Mouse (Mus musculus) small intestine, adult 2 months (tissue): ENCODE measurements at regions not wholly inside any gene's neighbourhood (a gene's known extent, or its start where the extent isn't known, plus 50 kb on each side); places are given as distances from the start of the nearest gene placed in this dataset.

ENCODE experiments used
- H3K27ac ChIP-seq: fragments of 200-500 bp; 2 replicates; pipeline ENCODE4 v1.5.1; 2012; ENCODE audit warnings: low read depth, low read length, control low read depth, inconsistent platforms; ENCODE audit not compliant: insufficient read depth
- H3K27me3 ChIP-seq: fragments of 200-500 bp; 2 replicates; pipeline ENCODE4 v1.6.1; 2012; ENCODE audit warnings: mild to moderate bottlenecking, moderate library complexity, low read length, inconsistent platforms; ENCODE audit not compliant: control insufficient read depth, insufficient read depth
- H3K36me3 ChIP-seq: fragments of 200-500 bp; 2 replicates; pipeline ENCODE4 v1.6.1; 2012; ENCODE audit warnings: mild to moderate bottlenecking, low read length, control low read depth, inconsistent platforms; ENCODE audit not compliant: control insufficient read depth, insufficient read depth
- H3K4me1 ChIP-seq: fragments of 200-500 bp; 2 replicates; pipeline ENCODE4 v1.6.1; 2012; ENCODE audit warnings: low read length, inconsistent platforms, mixed read lengths; ENCODE audit not compliant: control insufficient read depth, insufficient read depth, insufficient read length
- H3K4me3 ChIP-seq: fragments of 200-500 bp; 2 replicates; pipeline ENCODE4 v1.5.1; 2012; ENCODE audit warnings: low read depth, mild to moderate bottlenecking, control low read depth, inconsistent platforms, low read length, moderate library complexity
- CTCF ChIP-seq: fragments of 200-500 bp; IDR thresholded peaks from 2 replicates; pipeline ENCODE4 v1.5.1; 2012; ENCODE audit warnings: low read depth, mild to moderate bottlenecking, control low read depth, inconsistent platforms, low read length, moderate library complexity, mixed read lengths; ENCODE audit not compliant: insufficient replicate concordance, insufficient read length; ENCODE audit errors: extremely low read depth
- POLR2A ChIP-seq: fragments of 200-500 bp; IDR thresholded peaks from 2 replicates; pipeline ENCODE4 v1.6.1; 2012; ENCODE audit warnings: low read depth, mild to moderate bottlenecking, control low read depth, inconsistent platforms, low read length, moderate library complexity
- WGBS: fragments of 180-500 bp; shearing (Covaris S2); methylation state at CpG from one replicate; pipeline ENCODE4 v1.1.7; 2018; 5-methylcytosine and 5-hydroxymethylcytosine counted together

- no peak for TF ChIP-seq CTCF
- TF ChIP-seq POLR2A = no peak
- H3K4me3 ChIP-seq = no peak overlapping the region
- WGBS = 67% methylated on average over 9 of the region's 9 CpGs
- no peaks in the 10 kb centered on the region for H3K27me3 ChIP-seq
- H3K27ac ChIP-seq = no peak overlapping the region
- no peaks in the 10 kb centered on the region for H3K36me3 ChIP-seq
- H3K4me1 ChIP-seq = no peaks in the 10 kb centered on the region
Measured at GRCm38 (mm10) chr12:26115339-26115912, 299.6 kb downstream of the Rnf144a start.

- Histone ChIP-seq H3K27ac (no peak overlapping the region), H3K36me3 (no peaks in the 10 kb centered on the region), H3K27me3 (no peaks in the 10 kb centered on the region), H3K4me1 (no peaks in the 10 kb centered on the region), H3K4me3 (no peak overlapping the region)
- TF ChIP-seq POLR2A (no peak), CTCF (no peak)
- WGBS = 50% methylated on average over 8 of the region's 8 CpGs
Measured at GRCm38 (mm10) chr12:26112166-26113019, 302.7 kb downstream of the Rnf144a start.

- H3K4me1 ChIP-seq = no peaks in the 10 kb centered on the region
- H3K27ac ChIP-seq = no peak overlapping the region
- H3K27me3 ChIP-seq = no peaks in the 10 kb centered on the region
- WGBS = 91% methylated on average over 6 of the region's 6 CpGs
- H3K36me3 ChIP-seq = no peaks in the 10 kb centered on the region
- TF ChIP-seq CTCF = no peak
- TF ChIP-seq POLR2A = no peak
- no peak overlapping the region for H3K4me3 ChIP-seq
Measured at GRCm38 (mm10) chr12:26109866-26110265, 305.2 kb downstream of the Rnf144a start.

GRCm38 (mm10) chr12:26104372-26104771 lies 310.7 kb downstream of the Rnf144a start:
- no peak overlapping the region for H3K4me3 ChIP-seq
- WGBS = 71% methylated on average over 3 of the region's 3 CpGs
- no peak overlapping the region for H3K27ac ChIP-seq
- H3K36me3 ChIP-seq = no peaks in the 10 kb centered on the region
- no peaks in the 10 kb centered on the region for H3K4me1 ChIP-seq
- TF ChIP-seq POLR2A = no peak
- no peak for TF ChIP-seq CTCF
- H3K27me3 ChIP-seq = no peaks in the 10 kb centered on the region

GRCm38 (mm10) chr12:26102384-26102783 lies 312.7 kb downstream of the Rnf144a start:
- TF ChIP-seq CTCF (no peak), POLR2A (no peak)
- H3K27me3 ChIP-seq = no peaks in the 10 kb centered on the region
- 88% methylated on average over 4 of the region's 4 CpGs for WGBS
- no peaks in the 10 kb centered on the region for H3K4me1 ChIP-seq
- no peaks in the 10 kb centered on the region for H3K36me3 ChIP-seq
- no peak overlapping the region for H3K4me3 ChIP-seq
- H3K27ac ChIP-seq = no peak overlapping the region

GRCm38 (mm10) chr12:26100140-26100539 lies 314.9 kb downstream of the Rnf144a start:
- TF ChIP-seq POLR2A (no peak), CTCF (no peak)
- no peak overlapping the region for H3K4me3 ChIP-seq
- WGBS = 69% methylated on average over 2 of the region's 2 CpGs
- H3K36me3 ChIP-seq = no peaks in the 10 kb centered on the region
- H3K4me1 ChIP-seq = no peaks in the 10 kb centered on the region
- H3K27ac ChIP-seq = no peak overlapping the region
- H3K27me3 ChIP-seq = no peaks in the 10 kb centered on the region

GRCm38 (mm10) chr12:26099176-26099575 lies 315.9 kb downstream of the Rnf144a start:
- no peaks in the 10 kb centered on the region for H3K36me3 ChIP-seq
- no peak overlapping the region for H3K27ac ChIP-seq
- no peaks in the 10 kb centered on the region for H3K4me1 ChIP-seq
- TF ChIP-seq CTCF (no peak), POLR2A (no peak)
- H3K4me3 ChIP-seq = no peak overlapping the region
- WGBS = 77% methylated on average over 5 of the region's 5 CpGs
- no peaks in the 10 kb centered on the region for H3K27me3 ChIP-seq
